Mouse (Mus musculus): ENCODE results near the gene Ccdc54.

- TF ChIP-seq CTCF (IDR thresholded peaks at IDR 0.05; ENCODE audit: low read depth, low read length) (no peak), GATA1 (IDR thresholded peaks at IDR 0.05; ENCODE audit: borderline replicate concordance, low read length) (no peak), POLR2AphosphoS5 (IDR thresholded peaks at IDR 0.05; ENCODE audit: insufficient replicate concordance, low read depth, low read length) (no peak), TAL1 (conservative IDR thresholded peaks at IDR 0.05; ENCODE audit: low read depth, low read length) (no peak), GATA2 (IDR thresholded peaks at IDR 0.05; ENCODE audit: borderline replicate concordance, low read depth, low read length) (no peak)
Measured at GRCm38 (mm10) chr16:50596679-50597078, 5.7 kb upstream of the Ccdc54 start.
